Mouse (Mus musculus): ENCODE measurements around the gene Trpv5. TPM values are rescaled to one million over a fixed set of nuclear protein-coding genes. Genes with fewer than 3 reads are reported as not detected.
A peak's percentile ranks its signal among the peaks of the same experiment; 100 is the strongest.

Trpv5 gene
- polyA plus RNA-seq, 2 experiments from 2014 or later = not detected

- ATAC-seq = no peak
These were observed 40.1 kb downstream of the Trpv5 start for GRCm38 (mm10) chr6:41640449-41640848.

DNA sequence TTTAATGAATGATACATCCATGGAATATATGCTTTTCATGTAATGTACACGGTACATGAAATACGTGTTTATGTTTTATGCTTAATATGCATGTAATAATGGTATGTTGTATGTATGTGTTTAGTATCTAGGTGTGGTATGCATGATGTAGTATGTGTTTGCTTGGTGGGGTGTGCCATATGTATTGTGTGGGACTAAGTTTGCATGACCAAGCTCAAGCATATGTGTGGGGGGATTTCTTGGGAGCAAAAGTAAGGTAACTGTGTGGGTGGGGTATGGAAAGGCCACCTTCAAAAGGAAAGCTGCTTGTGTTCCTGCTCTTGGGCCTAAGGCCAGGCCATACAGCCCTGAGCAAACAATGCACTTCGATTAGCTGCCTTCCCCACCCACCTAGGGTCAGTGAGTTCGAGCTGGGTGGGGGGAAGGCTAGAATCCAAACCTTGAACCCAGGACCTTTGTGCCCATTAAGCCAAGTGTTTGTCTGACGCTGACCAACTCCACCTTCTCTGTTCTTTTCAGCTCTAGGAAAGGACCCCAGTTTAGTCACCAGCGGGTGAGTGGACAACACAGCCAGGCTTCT lies 42.6 kb downstream of the Trpv5 start:
- no peak for ATAC-seq

DNA sequence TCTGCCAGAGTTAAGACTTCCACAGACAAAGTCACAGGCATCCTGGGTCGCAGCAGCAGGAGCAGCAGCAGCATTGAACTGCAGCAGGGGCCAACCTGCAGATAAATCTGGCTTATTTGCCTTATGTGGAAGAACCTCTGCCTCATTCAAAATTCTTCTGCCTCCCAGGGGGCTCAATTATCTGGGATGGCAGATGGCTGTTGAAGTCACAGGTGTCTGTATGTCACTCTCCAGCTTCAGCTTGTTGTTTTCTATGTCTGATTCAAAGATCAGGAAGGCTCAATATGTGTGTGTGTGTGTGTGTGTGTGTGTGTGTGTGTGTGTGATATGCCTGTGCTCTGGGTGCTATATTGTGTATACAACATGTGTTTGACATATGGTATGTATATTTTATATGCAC lies 43.2 kb downstream of the Trpv5 start:
- no peak for ATAC-seq

DNA sequence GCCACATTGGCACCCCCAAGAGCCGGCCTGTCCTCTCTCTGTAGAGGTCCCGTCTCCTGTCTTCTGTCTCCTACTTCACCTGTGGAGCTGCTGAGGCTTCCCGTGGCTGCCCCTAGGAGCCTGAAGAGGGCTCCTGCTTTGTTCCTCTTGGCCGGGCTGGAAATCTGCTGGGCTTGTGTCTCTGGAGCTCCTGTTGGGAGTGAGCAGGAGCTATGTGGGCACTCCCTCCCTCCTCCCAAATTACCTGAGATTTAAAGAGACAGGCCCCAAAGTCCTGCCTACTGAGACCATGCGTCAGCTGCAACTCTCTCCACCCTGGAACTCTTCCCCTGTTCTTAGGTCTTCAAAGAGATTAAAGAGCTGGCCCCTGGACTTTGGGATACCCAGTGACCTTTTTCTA lies 44.4 kb downstream of the Trpv5 start, which contains the start of gene Trpv6:
Gene Trpv6 (minus strand): TSS at position 228 of the 400 bp plus-strand sequence.
- ATAC-seq = no peak

DNA sequence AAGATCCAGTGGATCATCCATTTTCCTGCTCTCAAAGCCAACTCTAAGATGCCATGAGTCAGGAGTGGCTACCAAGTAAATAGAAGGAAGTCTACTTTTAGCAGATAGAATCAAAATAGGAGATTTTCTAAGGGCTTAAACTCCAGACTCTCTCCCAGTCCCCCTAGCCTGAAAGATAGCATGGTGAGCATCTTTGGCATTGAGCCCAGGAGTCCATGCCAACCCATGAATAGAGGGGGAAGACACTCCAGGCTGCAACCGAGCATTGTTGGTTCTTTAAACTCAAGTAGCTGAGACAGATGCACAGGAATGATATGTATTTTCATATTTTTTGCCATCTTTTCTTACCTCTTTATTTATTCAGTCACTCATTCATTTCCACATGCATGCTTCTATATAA lies 45.4 kb downstream of the Trpv5 start:
- ATAC-seq = no peak

DNA sequence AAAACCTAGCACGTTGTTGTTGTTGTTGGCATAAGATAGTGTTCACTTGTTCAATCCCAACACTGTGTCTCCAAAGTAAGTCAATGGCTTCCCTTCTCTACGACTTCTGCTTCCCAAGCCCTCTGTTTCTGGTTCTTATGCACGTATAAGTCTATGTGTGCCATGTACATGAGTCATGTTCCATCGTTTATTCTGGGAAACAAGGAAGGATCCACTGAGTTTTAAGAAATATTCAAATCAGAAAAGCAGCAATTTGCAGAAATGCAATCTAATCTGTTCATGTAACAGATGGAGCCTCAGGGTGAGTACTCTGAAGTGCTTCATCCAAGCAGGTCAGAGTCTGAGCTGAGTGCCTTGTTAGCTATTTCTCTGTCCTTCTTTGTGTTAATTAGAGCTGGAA lies 49.0 kb downstream of the Trpv5 start:
- ATAC-seq = no peak

GRCm38 (mm10) chr6:41630791-41631190 lies 49.8 kb downstream of the Trpv5 start:
- ATAC-seq = no peak

DNA sequence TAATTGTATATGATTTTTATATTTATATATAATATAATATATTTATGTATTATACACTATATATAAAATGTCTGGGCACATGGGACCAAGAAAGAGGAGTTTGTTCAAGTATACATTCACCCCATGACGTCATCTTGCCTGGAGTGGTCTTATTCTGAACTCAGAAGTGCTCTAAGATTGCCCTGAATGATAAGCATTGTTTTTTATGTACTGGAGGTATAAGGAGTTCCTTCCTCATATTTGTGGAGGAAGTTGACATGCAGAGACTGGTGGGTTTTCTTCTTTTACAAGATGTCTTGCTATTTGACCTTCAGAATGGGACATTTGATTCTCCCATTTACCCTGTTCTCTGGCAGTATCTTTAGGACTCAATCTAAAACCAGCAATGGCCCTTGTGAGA lies 52.4 kb downstream of the Trpv5 start:
- no peak for ATAC-seq

DNA sequence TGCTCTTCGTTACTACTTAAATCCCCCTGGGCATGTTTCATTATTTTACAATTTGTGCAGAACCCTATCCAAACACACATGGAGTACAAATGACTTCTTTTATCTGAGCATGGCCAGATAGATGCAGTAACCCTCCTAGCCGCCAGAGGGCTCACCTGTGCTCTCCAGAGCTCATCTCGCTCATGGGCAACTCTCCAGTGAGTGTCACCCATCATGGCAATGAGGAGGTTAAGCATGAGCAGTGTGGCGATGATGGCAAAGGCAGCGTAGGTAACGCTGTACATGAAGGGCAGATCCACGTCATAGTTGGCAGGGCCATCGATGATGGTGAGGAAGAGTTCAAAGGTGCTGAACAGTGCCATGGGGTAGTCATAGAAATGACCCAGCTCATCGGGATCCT lies 57.9 kb downstream of the Trpv5 start:
- ATAC-seq = peak; percentile 82

- ATAC-seq = no peak
These were observed 59.2 kb downstream of the Trpv5 start for GRCm38 (mm10) chr6:41621241-41621990.

DNA sequence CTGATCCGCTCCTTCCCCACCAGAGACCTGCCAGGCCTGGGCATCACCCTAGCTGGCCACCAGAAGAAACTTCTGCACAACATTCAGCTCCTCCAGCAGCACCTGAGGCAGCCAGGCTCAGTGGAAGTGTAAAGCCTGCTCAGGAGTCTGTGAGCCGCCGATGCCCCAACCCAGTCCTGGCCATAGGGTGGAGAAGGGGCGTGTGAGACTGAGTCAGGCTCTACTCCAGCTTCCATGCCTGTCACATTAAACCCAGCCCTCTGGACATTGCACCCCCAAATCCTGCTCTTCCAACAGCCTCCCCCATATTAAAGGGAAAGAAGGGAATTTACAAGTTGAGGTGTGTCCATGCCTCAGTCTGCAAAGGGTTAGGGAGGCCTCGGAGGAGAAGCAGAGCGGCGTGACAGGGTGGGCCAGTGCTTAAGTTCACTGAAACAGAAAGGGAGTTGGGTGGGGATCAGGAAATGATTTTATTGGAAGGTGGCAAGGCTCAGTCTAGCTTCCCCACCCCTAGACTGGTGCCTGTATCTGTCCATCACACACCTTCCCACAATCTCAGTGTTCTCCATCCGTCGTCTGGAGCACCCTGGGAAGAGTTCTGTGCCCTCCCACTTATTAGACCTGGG lies 60.3 kb downstream of the Trpv5 start:
- no peak for ATAC-seq

- ATAC-seq = no peak
These were observed 72.9 kb downstream of the Trpv5 start for GRCm38 (mm10) chr6:41607637-41608036.

GRCm38 (mm10) chr6:41606214-41606613 lies 74.4 kb downstream of the Trpv5 start:
- ATAC-seq = no peak

DNA sequence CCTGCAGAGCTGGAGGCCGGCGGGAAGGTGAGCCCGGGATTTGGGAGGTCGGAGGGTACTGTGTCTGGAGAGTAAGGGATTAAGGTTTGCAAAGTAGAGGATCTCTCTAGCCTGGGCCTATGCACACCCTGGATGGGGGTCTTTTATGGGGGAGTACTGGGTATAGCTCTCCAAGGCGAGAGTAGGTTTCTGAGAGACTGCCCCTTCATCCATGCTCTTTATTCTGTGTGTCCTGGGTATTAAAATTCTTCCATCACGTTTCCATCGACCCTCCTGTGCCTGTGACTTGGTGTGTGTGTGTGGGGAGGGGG lies 74.8 kb downstream of the Trpv5 start:
- ATAC-seq = no peak

DNA sequence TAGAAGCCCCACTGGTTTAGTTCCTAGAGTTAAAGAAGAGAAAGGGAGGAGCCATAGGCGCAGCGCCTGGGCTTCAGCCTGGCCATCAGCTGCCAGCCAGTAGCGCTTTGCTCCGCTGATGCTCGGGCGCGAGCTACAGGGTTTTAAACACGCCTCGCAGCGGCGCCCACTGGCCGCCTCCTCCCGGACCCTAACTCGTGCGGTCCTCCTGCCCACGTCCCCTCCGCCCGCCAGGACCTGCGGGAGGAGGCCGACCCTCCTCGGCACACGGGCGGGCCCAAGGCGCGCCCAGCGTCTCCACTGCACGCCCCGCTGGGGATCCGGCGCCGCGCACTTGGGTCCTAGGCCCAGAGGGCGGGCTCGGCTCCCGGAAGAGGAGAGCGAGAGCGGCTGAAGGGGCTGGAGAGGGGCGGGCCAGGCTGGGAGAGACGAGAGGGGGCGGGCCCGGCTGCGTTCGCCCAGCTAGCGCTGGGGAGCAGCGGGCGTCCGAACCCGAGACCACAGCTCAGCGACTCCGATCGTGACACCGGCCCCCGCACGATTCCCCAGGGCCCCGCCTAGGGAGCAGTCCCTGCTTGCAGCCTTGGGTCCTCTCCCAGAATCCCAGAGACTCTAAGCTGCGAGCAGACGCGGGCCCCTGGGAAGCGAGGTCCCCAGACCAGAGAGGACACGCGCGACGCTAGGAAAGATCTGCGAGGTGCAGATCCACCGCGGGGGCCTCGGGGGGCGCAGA lies 75.3 kb downstream of the Trpv5 start, which contains the start of gene Ephb6:
Gene Ephb6 (plus strand): TSS at position 422 of the 733 bp plus-strand sequence.
- peak; percentile 85 for ATAC-seq

DNA sequence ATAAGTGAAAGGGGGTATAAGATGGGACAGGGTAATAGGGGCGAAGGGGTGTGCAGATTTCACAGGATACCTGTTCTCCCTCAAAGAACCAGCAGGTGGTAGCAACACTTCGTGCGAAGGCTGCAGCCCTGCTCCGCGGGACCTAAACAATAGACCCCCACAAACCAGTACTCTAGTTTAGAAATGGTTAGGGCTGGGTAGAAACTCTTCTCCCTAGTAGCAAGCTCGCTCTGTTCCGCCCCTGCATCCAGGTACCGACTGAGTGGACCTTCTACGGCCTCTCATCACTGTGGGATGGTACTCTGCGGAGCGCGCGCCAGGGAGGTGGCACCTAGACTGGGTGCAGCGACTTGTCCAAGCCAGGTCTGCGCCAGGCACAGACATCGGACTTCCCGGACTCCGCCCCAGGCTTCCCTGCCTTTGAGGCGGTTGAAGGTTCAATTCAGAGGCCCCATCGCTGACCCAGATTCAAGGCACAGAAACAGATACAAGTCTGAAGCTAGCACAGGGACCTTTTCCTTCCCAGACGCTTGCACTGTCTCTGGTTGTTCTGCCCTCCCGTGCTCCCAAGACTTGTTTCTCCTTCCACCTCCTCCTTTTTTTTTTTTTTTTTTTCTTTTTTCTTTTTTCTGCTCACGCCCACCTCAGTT lies 76.0 kb downstream of the Trpv5 start:
- peak; percentile 70 for ATAC-seq

Other genes with a start within 250 kb of the Trpv5 start
- not detected for gene Gm10334, start 234.6 kb downstream of the Trpv5 start, polyA plus RNA-seq (2017; shearing (Covaris generic))
- gene Prss1, start 221.8 kb downstream of the Trpv5 start, polyA plus RNA-seq (2017; shearing (Covaris generic)) = not detected
- 1 to 10 TPM; 2.0 to 3.1 TPM for gene Prss2, start 159.0 kb downstream of the Trpv5 start, polyA plus RNA-seq (2017; shearing (Covaris generic))
- 10 to 100 TPM; 12.2 to 16.1 TPM for gene Ephb6, start 75.3 kb downstream of the Trpv5 start, polyA plus RNA-seq (2017; shearing (Covaris generic))
- gene Trpv6, start 44.4 kb downstream of the Trpv5 start, polyA plus RNA-seq (2017; shearing (Covaris generic)) = under 1 TPM; 0.22 to 0.61 TPM
- not detected for gene Llcfc1, start 3.7 kb upstream of the Trpv5 start, polyA plus RNA-seq (2017; shearing (Covaris generic))
- not detected for gene Kel, start 23.6 kb upstream of the Trpv5 start, polyA plus RNA-seq (2017; shearing (Covaris generic))
- gene Olfr459, start 94.4 kb upstream of the Trpv5 start, polyA plus RNA-seq (2017; shearing (Covaris generic)) = under 1 TPM in 1 of 2 experiments, not detected in 1; 0.15 TPM
- not detected for gene Pip, start 166.8 kb upstream of the Trpv5 start, polyA plus RNA-seq (2017; shearing (Covaris generic))
- gene Sval2, start 172.2 kb upstream of the Trpv5 start, polyA plus RNA-seq (2017; shearing (Covaris generic)) = not detected